Mouse (Mus musculus) frontal cortex, postnatal 14 days (tissue): ENCODE data around the gene Gm49320.
"Not testable (repeated sequence)": the region's sequence is repeated elsewhere in the genome, so short reads cannot be mapped to it uniquely, and the experiment has no call there.

Experiments used
- DNase-seq, 2 experiments: peaks; one replicate each; pipeline ENCODE4 v3.0.0; 2022; ENCODE audit warnings: low spot score in 2 of 2

Gm49320 gene

DNA sequence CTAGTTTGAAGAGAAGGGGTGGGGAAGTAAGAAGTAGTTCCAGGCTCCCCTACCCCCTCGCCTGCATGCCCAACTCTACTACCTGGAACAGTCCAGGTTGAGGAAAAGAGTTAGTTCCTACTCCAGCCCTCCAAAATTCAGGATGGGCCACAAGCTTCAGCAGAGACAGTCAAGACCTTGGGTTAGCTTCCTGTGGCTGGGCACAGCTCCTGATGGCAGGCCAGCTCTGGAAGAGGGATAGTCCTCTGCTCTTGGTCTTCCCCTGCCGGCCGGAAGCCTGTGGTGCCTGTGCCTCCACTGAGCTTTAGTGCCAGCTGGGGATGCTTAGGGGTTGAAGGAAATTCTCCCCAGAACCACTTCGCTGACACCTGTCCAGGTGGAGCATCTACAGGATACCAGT, 12.3 kb upstream of the Gm49320 start:
- DNase-seq = no peak

- DNase-seq = no peak
Observed at GRCm38 (mm10) chr8:4226739-4227347, 11.8 kb upstream of the Gm49320 start, which contains the start of gene Lrrc8e. TSS of gene Lrrc8e (plus strand) at chr8:4226827.

- no peak for DNase-seq
Observed at GRCm38 (mm10) chr8:4227919-4228318, 10.7 kb upstream of the Gm49320 start.

- no peak for DNase-seq
Observed at GRCm38 (mm10) chr8:4229784-4230183, 8.9 kb upstream of the Gm49320 start.

- DNase-seq = no peak
Observed at GRCm38 (mm10) chr8:4230612-4231351, 7.9 kb upstream of the Gm49320 start.

GRCm38 (mm10) chr8:4237814-4238433, 741 bp upstream of the Gm49320 start:
- no peak for DNase-seq

- no peak for DNase-seq
Observed at GRCm38 (mm10) chr8:4239193-4239890, 677 bp downstream of the Gm49320 start.

- no peak for DNase-seq
Observed at GRCm38 (mm10) chr8:4245061-4245460, 6.4 kb downstream of the Gm49320 start.

DNA sequence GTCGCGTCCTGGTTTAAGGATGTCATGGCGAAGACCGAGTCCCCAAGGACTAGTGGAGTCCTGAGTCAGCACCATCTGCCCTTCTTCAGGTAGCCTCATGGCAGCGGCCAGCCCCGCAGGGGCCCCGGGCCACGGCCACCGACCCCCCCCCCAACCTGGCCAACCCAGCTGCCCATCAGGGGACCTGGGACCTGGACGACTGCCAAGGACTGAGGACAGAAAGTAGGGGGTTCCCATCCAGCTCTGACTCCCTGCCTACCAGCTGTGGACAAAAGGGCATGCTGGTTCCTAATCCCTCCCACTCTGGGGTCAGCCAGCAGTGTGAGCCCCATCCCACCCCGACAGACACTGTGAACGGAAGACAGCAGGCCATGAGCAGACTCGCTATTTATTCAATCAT, 7.1 kb downstream of the Gm49320 start:
- DNase-seq = peak in 1 of 2 experiments; percentile 5

DNA sequence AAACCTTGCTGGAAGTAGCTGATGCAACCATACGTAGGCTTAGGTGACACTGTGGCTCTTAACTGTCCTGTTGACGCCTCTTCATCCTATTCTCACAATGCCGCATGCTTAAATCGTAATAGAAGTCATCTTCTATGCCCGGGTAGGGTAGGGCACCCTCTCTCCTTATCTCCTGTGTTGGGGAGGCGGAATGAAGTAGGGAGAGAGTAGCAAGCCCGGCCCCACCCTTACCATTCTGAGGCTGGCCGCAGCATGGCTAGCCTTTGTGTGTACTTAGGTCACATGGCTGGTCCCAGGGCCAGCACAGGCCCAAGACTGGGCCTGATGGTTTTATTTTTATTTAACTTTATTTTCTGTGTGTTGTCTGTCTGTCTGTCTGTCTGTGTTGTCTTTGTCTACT, 8.6 kb downstream of the Gm49320 start:
- DNase-seq = peak in 1 of 2 experiments; percentile 3

DNA sequence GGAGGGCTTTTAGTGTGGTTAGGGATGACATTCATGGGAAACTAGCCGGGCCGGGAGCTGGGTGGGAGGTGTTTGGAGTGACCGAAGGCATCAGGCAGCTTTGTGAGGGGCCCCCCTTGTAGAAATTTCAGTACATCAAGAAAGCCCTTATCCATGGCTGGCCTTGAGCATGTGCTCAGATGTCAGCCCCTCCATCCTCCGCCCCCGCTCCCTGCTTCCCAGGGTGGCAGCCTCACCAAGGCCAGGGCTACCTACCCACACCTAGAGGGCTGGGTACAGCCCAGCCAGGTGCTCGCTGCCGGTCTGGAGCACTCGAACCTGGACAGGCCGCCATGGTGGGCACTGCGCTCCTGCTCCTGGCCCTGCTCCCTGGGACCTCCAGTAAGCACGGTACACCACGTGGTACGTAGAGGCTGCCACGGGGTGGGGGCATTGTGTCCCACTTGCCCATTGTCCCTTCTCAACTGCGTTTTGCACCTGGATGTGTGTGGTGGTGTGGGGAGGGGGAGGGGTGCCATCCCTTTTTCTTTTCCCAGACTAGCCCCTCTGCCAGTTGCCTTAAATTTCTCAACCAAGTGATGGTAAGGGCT, 9.4 kb downstream of the Gm49320 start, which contains the start of gene Tgfbr3l:
Tgfbr3l (plus strand) TSS at position 264 of the 590 bp plus-strand sequence.
- DNase-seq = peak in 1 of 2 experiments; percentile 12

DNA sequence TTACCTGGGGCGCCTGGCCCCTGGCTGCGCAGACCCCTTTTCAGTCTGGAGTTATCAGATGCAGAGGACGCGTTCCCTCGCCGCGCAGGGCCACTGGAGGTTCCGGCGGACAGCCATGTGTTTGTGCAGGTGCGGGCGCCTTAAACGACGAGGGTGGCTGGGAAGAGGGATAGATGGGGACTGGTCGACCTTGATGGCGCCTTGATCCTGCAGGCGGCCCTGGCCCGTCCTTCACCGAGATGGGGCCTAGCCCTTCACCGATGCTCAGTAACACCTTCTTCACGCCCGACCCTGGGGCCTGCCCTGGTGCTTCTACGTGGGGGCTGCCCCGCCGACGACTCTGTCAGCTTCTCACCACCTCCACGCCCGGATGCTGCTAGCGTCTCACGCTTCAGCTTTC, 10.5 kb downstream of the Gm49320 start:
- DNase-seq = no peak

GRCm38 (mm10) chr8:4250306-4250970, 11.8 kb downstream of the Gm49320 start:
- DNase-seq = peak; percentile 77 to 83

GRCm38 (mm10) chr8:4252116-4252760, 13.6 kb downstream of the Gm49320 start:
- DNase-seq = no peak

GRCm38 (mm10) chr8:4252934-4253841, 14.5 kb downstream of the Gm49320 start, which contains the start of gene Snapc2:
TSS of gene Snapc2 (plus strand) at chr8:4253080.
- peak; percentile 89 to 93 for DNase-seq

GRCm38 (mm10) chr8:4254001-4254400, 15.3 kb downstream of the Gm49320 start:
- DNase-seq = peak in 1 of 2 experiments; percentile 49

DNA sequence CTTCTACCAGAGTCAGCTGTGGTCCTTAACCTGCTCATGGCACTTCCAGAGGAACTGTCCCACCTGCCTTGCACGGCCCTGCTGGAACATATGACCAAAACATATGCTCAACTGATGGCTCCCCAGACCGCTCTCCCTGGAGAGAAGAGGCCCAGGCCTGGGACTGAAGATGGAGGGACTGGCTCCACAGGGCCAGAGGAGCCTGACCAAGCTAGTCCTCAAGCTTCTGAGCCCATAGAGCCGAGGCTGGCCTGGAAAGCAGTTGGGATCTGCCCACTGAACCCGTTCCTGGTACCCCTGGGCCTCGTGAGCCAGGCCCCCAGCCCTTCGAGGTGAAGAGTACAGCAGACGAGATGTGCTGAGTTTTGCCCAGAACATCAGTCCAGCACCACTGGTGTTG, 16.8 kb downstream of the Gm49320 start:
- DNase-seq = not testable (repeated sequence)

- peak; percentile 73 to 82 for DNase-seq
Observed at GRCm38 (mm10) chr8:4256911-4257310, 18.2 kb downstream of the Gm49320 start.

DNA sequence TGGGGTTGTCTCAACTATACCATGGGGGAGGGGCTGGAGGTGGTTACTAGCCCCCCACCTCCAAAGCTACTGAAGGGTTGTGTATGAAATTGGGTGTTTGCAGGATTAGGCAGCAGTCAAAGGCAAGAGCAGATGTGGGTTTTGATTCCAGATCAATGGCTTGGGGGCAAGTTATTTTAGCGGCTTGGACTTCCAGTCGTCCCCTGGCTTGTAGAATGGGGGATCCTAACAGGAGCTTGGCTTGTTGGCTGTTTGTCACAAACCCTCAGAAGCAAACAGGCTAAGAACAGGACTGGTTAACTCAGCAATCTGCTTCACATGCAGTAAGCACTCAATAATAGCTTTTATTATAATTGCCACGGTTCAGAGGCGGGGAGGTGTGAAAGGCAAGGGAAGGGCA, 18.7 kb downstream of the Gm49320 start:
- DNase-seq = no peak
